Mouse (Mus musculus): ENCODE measurements around the gene Zfand4. TPM values are rescaled to one million over a fixed set of nuclear protein-coding genes. Genes with fewer than 3 reads are reported as not detected.

Zfand4 gene
- total and polyA plus RNA-seq, 3 experiments = 4.3 to 5.5 TPM; not detected in 1

DNA sequence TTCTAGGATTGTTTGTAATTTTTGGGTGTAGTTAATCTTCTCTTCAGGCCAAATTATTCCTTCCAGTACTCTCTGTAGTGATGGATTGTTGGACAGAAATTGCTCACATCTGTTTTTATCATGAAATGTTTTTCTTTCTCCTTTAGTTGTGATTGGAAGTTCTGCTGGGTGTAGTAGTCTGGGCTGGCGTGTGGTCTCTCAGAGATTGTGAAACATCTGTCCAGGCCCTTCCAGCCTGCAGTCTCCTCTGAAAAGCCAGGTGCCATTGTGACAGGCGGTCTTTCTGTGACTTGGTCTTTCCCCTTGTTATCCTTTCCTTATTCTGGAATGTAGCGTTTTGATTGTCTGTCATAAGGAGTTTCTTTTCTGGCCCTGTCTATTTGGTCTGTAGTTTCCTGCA is 55.2 kb downstream of the Zfand4 start:
- no peaks in the 10 kb centered on the region for H3K4me1 ChIP-seq (ENCODE audit: control insufficient read depth in 1 of 2, insufficient read depth in 2 of 2, low read length in 2 of 2)
- no peak for DNase-seq (ENCODE audit: low read depth, low spot score)
- no peak for TF ChIP-seq POLR2AphosphoS2 (IDR thresholded peaks at IDR 0.05; ENCODE audit: low read length)
- TF ChIP-seq E2F4 (IDR thresholded peaks at IDR 0.05; ENCODE audit: borderline replicate concordance, low read depth, low read length) = no peak
- TF ChIP-seq HCFC1 (IDR thresholded peaks at IDR 0.05; ENCODE audit: low read depth, low read length) = no peak
- no peak for TF ChIP-seq BHLHE40 (IDR thresholded peaks at IDR 0.05; ENCODE audit: borderline replicate concordance, low read depth, low read length)
- TF ChIP-seq MXI1 (IDR thresholded peaks at IDR 0.05; ENCODE audit: low read depth, low read length) = no peak
- no peak for TF ChIP-seq MEF2A (IDR thresholded peaks at IDR 0.05; ENCODE audit: extremely low read depth, insufficient replicate concordance, low read depth, low read length, poor library complexity, severe bottlenecking)
- TF ChIP-seq RAD21 (IDR thresholded peaks at IDR 0.05; ENCODE audit: low read depth, low read length) = no peak
- no peak for TF ChIP-seq SIN3A (IDR thresholded peaks at IDR 0.05; ENCODE audit: low read length)
- no peak for TF ChIP-seq POLR2A (IDR thresholded peaks at IDR 0.05; ENCODE audit: control insufficient read depth in 1 of 2, insufficient read depth in 1 of 2, low read depth in 1 of 2, low read length in 2 of 2, poor library complexity in 1 of 2)
- no peak for TF ChIP-seq EP300 (IDR thresholded peaks at IDR 0.05; ENCODE audit: low read depth in 1 of 2, low read length in 2 of 2)
- no peak for TF ChIP-seq ZKSCAN1 (IDR thresholded peaks at IDR 0.05; ENCODE audit: low read depth, low read length)
- TF ChIP-seq POLR2AphosphoS5 (IDR thresholded peaks at IDR 0.05; ENCODE audit: borderline replicate concordance, low read depth, low read length) = no peak
- no peak for TF ChIP-seq TCF12 (IDR thresholded peaks at IDR 0.05; ENCODE audit: low read depth, low read length)
- TF ChIP-seq MAFK (IDR thresholded peaks at IDR 0.05; ENCODE audit: borderline replicate concordance, low read depth, low read length) = no peak
- TF ChIP-seq USF2 (IDR thresholded peaks at IDR 0.05; ENCODE audit: borderline replicate concordance in 1 of 2, insufficient read depth in 1 of 2, low read depth in 1 of 2, low read length in 2 of 2) = no peak
- TF ChIP-seq KAT2A (conservative IDR thresholded peaks at IDR 0.05; ENCODE audit: low read depth, low read length) = no peak
- TF ChIP-seq SMC3 (IDR thresholded peaks at IDR 0.05; ENCODE audit: low read depth, low read length) = no peak
- TF ChIP-seq ETS1 (IDR thresholded peaks at IDR 0.05; ENCODE audit: low read depth, low read length) = no peak
- TF ChIP-seq MAZ (IDR thresholded peaks at IDR 0.05; ENCODE audit: low read depth, low read length) = no peak
- TF ChIP-seq UBTF (IDR thresholded peaks at IDR 0.05; ENCODE audit: borderline replicate concordance, insufficient read depth, low read depth, low read length) = no peak
- H3K9ac ChIP-seq (ENCODE audit: control insufficient read depth, low read depth, low read length, poor library complexity, severe bottlenecking) = no peak overlapping the region
- H3K27ac ChIP-seq (ENCODE audit: control insufficient read depth, low read depth, low read length) = no peak overlapping the region
- H3K36me3 ChIP-seq (ENCODE audit: control insufficient read depth in 1 of 2, insufficient read depth in 2 of 2, low read length in 2 of 2) = no peaks in the 10 kb centered on the region
- no peak overlapping the region for H3K4me3 ChIP-seq (ENCODE audit: control insufficient read depth in 1 of 2, insufficient read depth in 1 of 2, low read depth in 2 of 2, low read length in 2 of 2)
- H3K9me3 ChIP-seq (replicated peaks; ENCODE audit: insufficient read depth, low read length) = no peaks in the 10 kb centered on the region
- H3K79me2 ChIP-seq (ENCODE audit: control insufficient read depth, insufficient read depth, low read length, poor library complexity) = no peaks in the 10 kb centered on the region
- no peaks in the 10 kb centered on the region for H3K27me3 ChIP-seq (ENCODE audit: control insufficient read depth in 1 of 2, insufficient read depth in 2 of 2, low read length in 2 of 2)

DNA sequence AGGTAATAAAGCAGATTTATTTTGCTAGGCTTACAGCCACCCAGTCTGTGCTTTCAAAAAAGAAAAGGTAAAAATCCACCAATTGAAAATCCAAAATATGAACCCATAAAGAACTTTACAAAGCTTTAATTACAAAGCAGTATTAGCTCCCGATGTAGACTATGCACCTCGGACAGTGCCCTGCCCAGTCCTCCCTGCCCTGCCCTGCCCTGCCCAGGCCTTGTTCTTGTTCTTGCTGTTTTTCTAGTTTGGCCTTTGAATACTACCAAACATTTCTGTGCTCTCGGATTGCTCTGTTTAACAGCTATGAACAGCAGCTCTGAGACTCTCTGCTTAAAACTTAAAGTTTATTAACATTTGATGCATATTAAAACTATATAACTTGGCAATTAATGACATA is 62.6 kb downstream of the Zfand4 start:
- no peaks in the 10 kb centered on the region for H3K9me3 ChIP-seq (replicated peaks; ENCODE audit: insufficient read depth, low read length)
- no peak for DNase-seq (ENCODE audit: low read depth, low spot score)

More for the DNA sequence above, 62.6 kb downstream of the Zfand4 start:
- H3K4me1 ChIP-seq (ENCODE audit: control insufficient read depth in 1 of 2, insufficient read depth in 2 of 2, low read length in 2 of 2) = no peaks in the 10 kb centered on the region
- H3K9ac ChIP-seq (ENCODE audit: control insufficient read depth, low read depth, low read length, poor library complexity, severe bottlenecking) = no peak overlapping the region
- H3K27me3 ChIP-seq (ENCODE audit: control insufficient read depth in 1 of 2, insufficient read depth in 2 of 2, low read length in 2 of 2) = no peaks in the 10 kb centered on the region
- H3K4me3 ChIP-seq (ENCODE audit: control insufficient read depth in 1 of 2, insufficient read depth in 1 of 2, low read depth in 2 of 2, low read length in 2 of 2) = no peak overlapping the region
- no peaks in the 10 kb centered on the region for H3K79me2 ChIP-seq (ENCODE audit: control insufficient read depth, insufficient read depth, low read length, poor library complexity)
- TF ChIP-seq USF1 (IDR thresholded peaks at IDR 0.05; ENCODE audit: low read depth, low read length) (no peak), NELFE (IDR thresholded peaks at IDR 0.05; ENCODE audit: low read depth, low read length) (no peak), ELF1 (IDR thresholded peaks at IDR 0.05; ENCODE audit: low read depth, low read length) (no peak), CTCF (IDR thresholded peaks at IDR 0.05 in 2 of 3, conservative IDR thresholded peaks at IDR 0.05 in 1 of 3; ENCODE audit: control insufficient read depth in 1 of 3, insufficient read depth in 1 of 3, low read depth in 2 of 3, low read length in 3 of 3, poor library complexity in 1 of 3, severe bottlenecking in 1 of 3) (no peak), EP300 (IDR thresholded peaks at IDR 0.05; ENCODE audit: low read depth in 1 of 2, low read length in 2 of 2) (no peak)
- H3K27ac ChIP-seq (ENCODE audit: control insufficient read depth, low read depth, low read length) = no peak overlapping the region
- H3K36me3 ChIP-seq (ENCODE audit: control insufficient read depth in 1 of 2, insufficient read depth in 2 of 2, low read length in 2 of 2) = no peaks in the 10 kb centered on the region

Measured in MEL (cell line).